Mouse (Mus musculus) G1E (cell line): Measurements from ENCODE around the gene Il25. TPM values are rescaled to one million over a fixed set of nuclear protein-coding genes. Genes with fewer than 3 reads are reported as not detected.

Experiments
- ATAC-seq: 2 replicates; pipeline ENCODE4 v1.8.0; 2016; ENCODE audit warnings: mild to moderate bottlenecking; ENCODE audit not compliant: insufficient number of reproducible peaks, poor library complexity, low FRiP score, severe bottlenecking; ENCODE audit errors: extremely low read depth
- DNase-seq: peaks from one replicate; pipeline ENCODE4 v3.0.0; 2012; ENCODE audit warnings: low spot score
- H3K27me3 ChIP-seq: 2 replicates; pipeline ENCODE4 v1.6.1; 2012; ENCODE audit warnings: mild to moderate bottlenecking, low read length, inconsistent platforms; ENCODE audit not compliant: insufficient read depth
- H3K36me3 ChIP-seq: replicated peaks from 2 replicates; pipeline ENCODE3; 2012; ENCODE audit warnings: mild to moderate bottlenecking, inconsistent platforms
- H3K4me1 ChIP-seq: 2 replicates; pipeline ENCODE4 v1.6.1; 2012; ENCODE audit warnings: low read depth, low read length, inconsistent platforms, mixed read lengths; ENCODE audit not compliant: insufficient read depth
- H3K4me3 ChIP-seq: 2 replicates; pipeline ENCODE4 v1.5.1; 2012; ENCODE audit warnings: low read depth, mild to moderate bottlenecking, inconsistent platforms, low read length, moderate library complexity, mixed read lengths
- H3K9me3 ChIP-seq: replicated peaks from 2 replicates; pipeline ENCODE4 v1.6.1; 2012; ENCODE audit warnings: inconsistent platforms
- CTCF ChIP-seq: IDR thresholded peaks from 2 replicates; pipeline ENCODE4 v1.5.1; 2012; ENCODE audit warnings: low read depth, low read length, inconsistent platforms, mixed read lengths
- GATA1 ChIP-seq: IDR thresholded peaks from 2 replicates; pipeline ENCODE4 v1.6.1; 2012; ENCODE audit warnings: borderline replicate concordance, low read length, inconsistent platforms, mixed read lengths
- GATA2 ChIP-seq: IDR thresholded peaks from 2 replicates; pipeline ENCODE4 v1.6.1; 2012; ENCODE audit warnings: low read depth, low read length, inconsistent platforms, borderline replicate concordance
- POLR2AphosphoS5 ChIP-seq: IDR thresholded peaks from 2 replicates; pipeline ENCODE4 v1.6.1; 2012; ENCODE audit warnings: low read depth, low read length, inconsistent platforms; ENCODE audit not compliant: insufficient replicate concordance
- TAL1 ChIP-seq: conservative IDR thresholded peaks from 2 replicates; pipeline ENCODE4 v1.6.1; 2012; ENCODE audit warnings: low read depth, low read length, inconsistent platforms, mixed read lengths
- polyA plus RNA-seq: library from polyadenylated mRNA; stranded (reverse); fragments of >175 nt; gene quantifications from 2 replicates; pipeline ENCODE4 v1.2.3, GENCODE M21; 2012
- total RNA-seq, 2 experiments: library from RNA; stranded (forward) in 1 of 2; stranded (reverse) in 1 of 2; fragments of 200-1000 nt in 1 of 2; fragments of >200 nt in 1 of 2; fragmentation: Nextera tagmentation in 1 of 2; gene quantifications; 2 replicates each; pipeline ENCODE4 v1.2.3; 2014 to 2017

Il25 gene
- total and polyA plus RNA-seq, 3 experiments, result not detected

- Histone ChIP-seq H3K4me1 (no peaks in the 10 kb centered on the region), H3K4me3 (no peak overlapping the region), H3K36me3 (no peaks in the 10 kb centered on the region), H3K27me3 (peaks cover 21% of the 10 kb centered on the region), H3K9me3 (no peaks in the 10 kb centered on the region)
- ATAC-seq (no peak), DNase-seq (no peak)
- no peak for TF ChIP-seq GATA2
- TF ChIP-seq CTCF, result no peak
- no peak for TF ChIP-seq POLR2AphosphoS5
- no peak for TF ChIP-seq TAL1
- no peak for TF ChIP-seq GATA1
Measured at GRCm38 (mm10) chr14:54948781-54949180, 16.3 kb downstream of the Il25 start.

DNA sequence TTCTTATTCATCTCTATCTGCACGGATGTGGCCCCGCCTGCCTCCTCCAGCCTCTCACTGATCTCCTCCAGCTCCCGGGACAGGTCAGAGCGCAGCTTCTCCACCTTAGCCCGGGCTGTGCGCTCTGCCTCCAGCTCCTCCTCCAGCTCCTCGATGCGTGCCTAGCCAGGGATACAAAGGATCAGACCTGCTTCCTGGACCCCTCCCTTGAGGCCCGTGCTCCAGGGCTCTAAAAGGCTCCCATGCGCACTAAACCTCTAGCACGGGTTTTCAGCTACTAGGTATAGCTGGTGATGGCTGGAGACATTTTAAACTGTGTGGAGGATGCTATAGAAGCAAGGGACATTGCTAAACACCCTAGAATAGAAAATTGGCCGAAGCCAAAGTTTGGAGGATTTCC lies 18.0 kb downstream of the Il25 start:
- H3K36me3 ChIP-seq, result no peaks in the 10 kb centered on the region
- H3K4me3 ChIP-seq, result no peak overlapping the region
- TF ChIP-seq TAL1, result no peak
- H3K9me3 ChIP-seq, result no peaks in the 10 kb centered on the region
- no peak for DNase-seq
- no peak for ATAC-seq
- no peaks in the 10 kb centered on the region for H3K4me1 ChIP-seq
- H3K27me3 ChIP-seq, result peaks cover 21% of the 10 kb centered on the region

- H3K27me3 ChIP-seq, result peaks cover 16% of the 10 kb centered on the region
- ATAC-seq (no peak), DNase-seq (no peak)
- H3K9me3 ChIP-seq, result no peaks in the 10 kb centered on the region
- no peaks in the 10 kb centered on the region for H3K4me1 ChIP-seq
- no peak overlapping the region for H3K4me3 ChIP-seq
- TF ChIP-seq TAL1, result no peak
- no peak for TF ChIP-seq CTCF
- no peak for TF ChIP-seq GATA1
- no peak for TF ChIP-seq GATA2
- TF ChIP-seq POLR2AphosphoS5, result no peak
- no peaks in the 10 kb centered on the region for H3K36me3 ChIP-seq
Measured at GRCm38 (mm10) chr14:54951587-54951986, 19.1 kb downstream of the Il25 start.

DNA sequence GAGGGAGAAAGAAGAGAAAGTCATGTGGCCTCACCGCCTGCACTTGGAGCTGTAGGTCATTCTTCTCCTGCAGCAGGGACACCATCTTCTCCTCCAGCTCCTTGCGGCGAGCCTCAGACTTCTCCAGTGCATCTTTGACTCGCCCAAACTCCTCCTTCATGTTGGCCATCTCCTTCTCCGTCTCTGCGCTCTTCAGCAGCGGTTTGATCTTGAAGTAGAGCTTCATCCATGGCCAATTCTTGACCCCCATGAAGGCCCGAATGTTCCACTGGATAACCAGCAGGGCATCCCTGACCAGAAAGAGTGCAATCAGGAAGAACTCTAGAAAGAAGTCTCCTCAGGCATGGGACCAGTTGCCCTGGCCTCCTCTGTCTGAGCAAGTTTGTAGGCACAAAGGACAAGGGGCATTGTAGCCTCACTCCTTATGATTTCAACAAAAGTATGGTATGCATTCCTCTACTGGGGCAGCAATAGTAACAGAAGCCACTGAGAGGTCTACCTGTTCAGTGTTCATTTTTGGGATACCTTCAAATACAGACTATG lies 21.2 kb downstream of the Il25 start:
- no peaks in the 10 kb centered on the region for H3K36me3 ChIP-seq
- ATAC-seq (no peak), DNase-seq (no peak)
- H3K4me1 ChIP-seq, result no peaks in the 10 kb centered on the region
- no peak overlapping the region for H3K4me3 ChIP-seq
- TF ChIP-seq POLR2AphosphoS5, result no peak
- TF ChIP-seq GATA2, result no peak
- no peak for TF ChIP-seq GATA1
- TF ChIP-seq TAL1, result no peak
- TF ChIP-seq CTCF, result no peak
- H3K27me3 ChIP-seq, result peaks cover 14% of the 10 kb centered on the region
- no peaks in the 10 kb centered on the region for H3K9me3 ChIP-seq

- no peak for DNase-seq
- no peaks in the 10 kb centered on the region for H3K36me3 ChIP-seq
- H3K4me3 ChIP-seq, result no peak overlapping the region
- TF ChIP-seq CTCF (no peak), TAL1 (no peak), GATA2 (no peak)
- no peaks in the 10 kb centered on the region for H3K9me3 ChIP-seq
- no peaks in the 10 kb centered on the region for H3K4me1 ChIP-seq
- H3K27me3 ChIP-seq, result peaks cover 14% of the 10 kb centered on the region
- ATAC-seq, result no peak
Measured at GRCm38 (mm10) chr14:54954474-54954873, 22.0 kb downstream of the Il25 start.

GRCm38 (mm10) chr14:54955481-54955880 lies 23.0 kb downstream of the Il25 start:
- DNase-seq (no peak), ATAC-seq (no peak)
- Histone ChIP-seq H3K9me3 (no peaks in the 10 kb centered on the region), H3K36me3 (no peaks in the 10 kb centered on the region), H3K4me1 (no peaks in the 10 kb centered on the region), H3K27me3 (peaks cover 10% of the 10 kb centered on the region), H3K4me3 (no peak overlapping the region)
- TF ChIP-seq POLR2AphosphoS5 (no peak), GATA2 (no peak), TAL1 (no peak), CTCF (no peak), GATA1 (no peak)

- no peaks in the 10 kb centered on the region for H3K9me3 ChIP-seq
- no peak overlapping the region for H3K4me3 ChIP-seq
- ATAC-seq (no peak), DNase-seq (no peak)
- no peaks in the 10 kb centered on the region for H3K36me3 ChIP-seq
- no peak for TF ChIP-seq POLR2AphosphoS5
- no peak for TF ChIP-seq CTCF
- TF ChIP-seq TAL1, result no peak
- TF ChIP-seq GATA1, result no peak
- TF ChIP-seq GATA2, result no peak
- H3K27me3 ChIP-seq, result peaks cover 15% of the 10 kb centered on the region
- no peaks in the 10 kb centered on the region for H3K4me1 ChIP-seq
Measured at GRCm38 (mm10) chr14:54956533-54956932, 24.0 kb downstream of the Il25 start.
